Mouse (Mus musculus) lung, postnatal 0 days (tissue): Measurements from ENCODE around the gene Srsf4. TPM values are rescaled to one million over a fixed set of nuclear protein-coding genes. Genes with fewer than 3 reads are reported as not detected.

ENCODE experiments used
- ATAC-seq: fragments of 200-750 bp; cut with Nextera tagmentation; 2 replicates; pipeline ENCODE4 v1.8.0; 2017; ENCODE audit warnings: moderate library complexity
- DNase-seq: peaks from one replicate; pipeline ENCODE4 v3.0.0-alpha.2; 2016; ENCODE audit warnings: low spot score
- H3K27ac ChIP-seq: fragments of 300-500 bp; sonication (generic); 2 replicates; pipeline ENCODE4 v1.5.1; 2014; ENCODE audit warnings: antibody characterized with exemption, mild to moderate bottlenecking, low read length, mixed read lengths
- H3K27me3 ChIP-seq: fragments of 300-500 bp; sonication (generic); replicated peaks from 2 replicates; pipeline ENCODE4 v1.6.1; 2014; ENCODE audit warnings: low read length, mixed read lengths; ENCODE audit not compliant: insufficient read depth
- H3K36me3 ChIP-seq: fragments of 300-500 bp; sonication (generic); 2 replicates; pipeline ENCODE4 v1.6.1; 2014; ENCODE audit warnings: low read length, mixed read lengths; ENCODE audit not compliant: insufficient read depth
- H3K4me1 ChIP-seq: fragments of 300-500 bp; sonication (generic); 2 replicates; pipeline ENCODE4 v1.6.1; 2014; ENCODE audit warnings: antibody characterized with exemption, low read depth, low read length, mixed read lengths; ENCODE audit not compliant: insufficient read depth
- H3K4me2 ChIP-seq: fragments of 300-500 bp; sonication (generic); replicated peaks from 2 replicates; pipeline ENCODE4 v1.6.1; 2014; ENCODE audit warnings: low read depth, mild to moderate bottlenecking, low read length, moderate library complexity, mixed read lengths
- H3K4me3 ChIP-seq: fragments of 300-500 bp; sonication (generic); 2 replicates; pipeline ENCODE4 v1.5.1; 2014; ENCODE audit warnings: low read depth, low read length
- H3K9ac ChIP-seq: fragments of 300-500 bp; sonication (generic); replicated peaks from 2 replicates; pipeline ENCODE4 v1.6.1; 2014; ENCODE audit warnings: low read depth, mild to moderate bottlenecking
- H3K9me3 ChIP-seq: fragments of 300-500 bp; sonication (generic); 2 replicates; pipeline ENCODE4 v1.6.1; 2016; ENCODE audit warnings: low read length, mixed read lengths
- CTCF ChIP-seq: IDR thresholded peaks from 2 replicates; pipeline ENCODE4 v1.5.1; 2016; ENCODE audit warnings: antibody characterized with exemption, mild to moderate bottlenecking
- EP300 ChIP-seq: IDR thresholded peaks from 2 replicates; pipeline ENCODE4 v1.6.1; 2016; ENCODE audit warnings: antibody characterized with exemption, mild to moderate bottlenecking, control low read depth
- WGBS: fragments of 180-500 bp; shearing (Covaris S2); extraction: QIAGEN DNeasy Blood & Tissue Kit; methylation state at CpG from one replicate; pipeline ENCODE4 v1.1.7; 2014; 5-methylcytosine and 5-hydroxymethylcytosine counted together
- polyA plus RNA-seq: library from polyadenylated mRNA; unstranded; fragments of >200 nt; fragmentation: Nextera tagmentation; extraction: Ambion mirVana; gene quantifications from 2 replicates; pipeline ENCODE4 v1.2.1, GENCODE M21; 2015

Srsf4 gene
- polyA plus RNA-seq, 1 experiment from 2014 or later = 62.6 TPM

DNA sequence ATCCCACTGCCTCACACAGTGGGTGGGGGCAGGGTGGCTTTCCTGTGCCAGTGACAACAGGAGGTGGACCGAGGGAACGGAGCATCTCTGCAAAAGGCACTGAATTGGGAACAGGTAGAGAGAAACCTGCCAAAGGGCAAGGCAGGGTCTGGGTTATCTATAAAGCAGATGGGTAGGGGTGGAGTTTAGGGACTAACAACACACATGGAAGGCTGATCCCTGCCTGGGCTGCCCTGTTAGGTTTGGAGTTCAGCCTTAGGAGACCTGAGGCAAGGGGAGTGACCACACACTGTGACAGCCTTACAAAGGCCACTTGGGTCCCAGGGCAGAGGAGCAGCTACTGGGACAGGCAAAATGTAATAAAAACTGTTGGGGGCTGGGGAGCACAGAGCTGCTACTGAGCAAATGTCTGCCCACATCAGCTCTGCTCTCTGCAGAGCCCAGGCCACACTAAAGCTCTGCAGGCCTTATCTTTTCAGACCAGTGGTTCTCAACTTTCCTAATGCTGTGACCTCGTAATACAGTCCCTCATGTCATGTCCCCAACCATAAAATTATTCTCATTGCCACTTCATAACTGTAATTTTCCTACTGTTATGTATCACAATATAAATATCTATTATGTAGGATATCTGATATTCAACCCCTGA lies 40.5 kb upstream of the Srsf4 start:
- DNase-seq (no peak), ATAC-seq (no peak)
- Histone ChIP-seq H3K9ac (no peak overlapping the region), H3K27me3 (no peaks in the 10 kb centered on the region), H3K4me3 (no peak overlapping the region), H3K27ac (no peak overlapping the region), H3K9me3 (no peaks in the 10 kb centered on the region), H3K4me2 (no peak overlapping the region), H3K4me1 (no peaks in the 10 kb centered on the region), H3K36me3 (no peaks in the 10 kb centered on the region)
- 73% methylated on average over 3 of the region's 3 CpGs for WGBS
- TF ChIP-seq CTCF (no peak), EP300 (no peak)

DNA sequence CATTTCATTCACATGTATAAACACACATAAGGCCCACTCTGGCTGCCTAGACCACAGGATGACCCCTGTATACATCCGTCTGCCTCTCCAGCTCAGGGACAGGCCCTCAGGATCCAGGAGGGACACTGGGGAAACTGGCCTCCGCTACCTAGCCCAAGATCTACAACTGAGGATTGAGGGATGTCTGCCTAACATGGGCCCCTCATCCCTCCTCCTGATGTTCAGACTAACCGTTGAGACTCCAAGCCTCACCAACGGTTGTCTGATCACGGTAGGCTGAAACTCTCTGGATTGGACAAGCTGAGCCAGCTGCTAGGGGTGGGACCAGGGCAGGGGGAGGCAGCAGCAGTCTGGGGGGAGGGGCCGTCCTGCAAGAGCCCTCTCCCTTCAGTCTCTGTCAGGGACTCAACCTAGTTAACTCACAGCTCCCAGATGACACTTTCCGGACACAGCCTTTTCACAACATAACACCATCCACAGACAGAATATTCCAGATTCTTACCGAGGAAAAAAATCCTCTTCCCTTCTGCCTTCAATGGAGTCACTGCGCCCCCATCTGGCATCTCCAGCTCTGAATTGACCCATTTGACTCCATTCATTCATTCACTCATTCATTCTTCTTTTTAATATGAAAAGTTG lies 39.3 kb upstream of the Srsf4 start:
- Histone ChIP-seq H3K27me3 (no peaks in the 10 kb centered on the region), H3K9me3 (no peaks in the 10 kb centered on the region), H3K9ac (no peak overlapping the region), H3K4me1 (no peaks in the 10 kb centered on the region), H3K36me3 (no peaks in the 10 kb centered on the region), H3K4me2 (no peak overlapping the region), H3K4me3 (no peak overlapping the region), H3K27ac (no peak overlapping the region)
- TF ChIP-seq CTCF (peak; percentile 70), EP300 (no peak)
- 35% methylated on average over 9 of the region's 9 CpGs for WGBS
- peak; percentile 59 for DNase-seq
- ATAC-seq = peak; percentile 18

DNA sequence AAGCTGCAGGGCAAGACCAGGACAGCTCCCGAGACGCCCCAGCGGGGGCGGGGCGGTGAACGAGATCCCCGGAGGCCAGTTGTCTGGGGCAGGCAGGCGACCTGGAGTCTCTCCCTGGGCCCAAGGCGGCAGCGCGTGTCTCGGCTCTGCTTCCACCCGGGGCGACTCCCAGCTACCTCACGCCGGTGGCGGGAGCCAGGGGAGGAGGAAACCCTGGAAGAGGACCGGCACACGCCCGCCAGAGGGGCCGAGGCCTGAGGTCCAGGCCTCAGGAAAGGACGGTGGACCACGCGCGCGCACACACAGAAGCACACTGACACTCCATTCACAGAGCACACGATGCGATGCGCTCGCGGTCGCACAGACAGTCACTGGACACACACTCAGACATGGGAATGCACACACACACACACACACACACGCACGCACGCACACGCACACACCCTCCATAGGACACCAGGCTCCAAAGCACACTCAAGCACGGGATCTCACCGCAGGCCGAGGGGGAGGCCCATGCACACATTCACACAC lies 37.0 kb upstream of the Srsf4 start:
- no peaks in the 10 kb centered on the region for H3K36me3 ChIP-seq
- no peaks in the 10 kb centered on the region for H3K9me3 ChIP-seq
- peak overlapping the region; percentile 70 for H3K4me3 ChIP-seq
- ATAC-seq = peak; percentile 15
- peak; percentile 42 for DNase-seq
- H3K27me3 ChIP-seq = no peaks in the 10 kb centered on the region
- H3K4me2 ChIP-seq = peak overlapping the region; percentile 98
- H3K4me1 ChIP-seq = no peaks in the 10 kb centered on the region
- H3K27ac ChIP-seq = no peak overlapping the region
- no peak for TF ChIP-seq CTCF
- TF ChIP-seq EP300 = no peak
- WGBS = under 1% methylated on average over 35 of the region's 39 CpGs
- H3K9ac ChIP-seq = peak overlapping the region; percentile 63

DNA sequence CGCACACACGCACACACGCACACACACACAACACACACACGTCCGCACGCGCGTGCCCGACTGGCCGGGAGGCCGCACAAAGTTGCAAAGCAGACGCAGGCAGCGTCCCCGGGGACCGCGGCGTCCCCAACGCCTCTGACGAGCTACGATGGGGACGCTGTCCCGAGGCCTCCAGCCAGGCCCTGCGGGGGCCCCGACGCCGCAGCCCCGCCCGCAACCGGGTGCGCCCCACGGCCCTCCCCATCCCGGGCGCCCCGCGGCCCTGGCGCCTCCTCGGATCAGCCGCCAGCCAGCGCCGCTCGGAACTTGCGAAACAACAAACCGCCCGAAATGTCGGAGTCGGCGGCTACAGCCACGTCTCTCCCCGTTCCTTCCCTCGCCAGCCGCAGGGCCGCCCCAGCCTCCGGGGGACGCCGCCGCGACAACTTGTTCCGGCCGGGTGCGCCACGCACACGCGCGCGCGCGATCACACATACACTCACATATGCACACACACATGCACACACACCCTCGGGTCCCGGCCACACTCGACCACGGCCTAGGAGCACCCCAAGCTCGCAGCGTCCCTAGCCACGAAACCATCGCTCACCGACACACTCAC lies 36.4 kb upstream of the Srsf4 start:
- H3K4me1 ChIP-seq = no peaks in the 10 kb centered on the region
- peak; percentile 20 for ATAC-seq
- no peak overlapping the region for H3K27ac ChIP-seq

DNA sequence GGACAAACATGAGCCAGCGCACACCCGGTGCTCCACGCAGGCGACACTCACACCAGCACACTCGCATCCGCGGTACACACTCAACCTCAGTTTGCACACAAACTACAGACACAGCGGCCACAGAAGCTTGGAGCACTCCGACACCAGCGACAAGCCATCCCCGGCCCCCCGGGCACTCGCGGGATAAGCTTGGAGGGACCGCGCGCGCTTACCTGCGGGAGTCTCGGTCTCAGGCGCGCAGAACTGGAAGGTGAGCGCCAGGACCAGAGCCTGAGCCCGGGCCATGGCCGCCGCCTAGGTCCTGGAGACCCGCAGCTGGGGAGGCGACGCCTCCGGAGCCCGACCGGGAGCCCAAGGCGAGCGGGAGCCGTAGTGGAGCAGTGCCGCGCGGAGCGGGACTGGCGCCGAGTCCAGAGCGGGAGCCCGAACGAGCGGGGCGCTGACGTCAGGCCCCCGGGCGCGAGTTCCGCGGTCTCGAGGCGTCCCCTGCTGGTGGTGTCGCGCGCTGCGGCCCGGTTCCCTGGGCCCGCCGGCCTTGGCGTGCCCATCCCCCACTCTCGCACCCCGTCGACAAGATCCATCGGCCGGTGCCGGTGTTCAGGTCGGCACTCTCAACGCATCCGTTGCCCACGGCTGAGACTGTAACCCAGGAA lies 35.4 kb upstream of the Srsf4 start, which contains the start of gene Ptpru:
Ptpru (minus strand) TSS at position 417 of the 653 bp plus-strand sequence.
- H3K27ac ChIP-seq = 0 out of 2 replicates have a peak within 1 kb of the TSS, but pooled peaks have one; percentile 11
- DNase-seq = peak; percentile 85
- H3K4me3 ChIP-seq = peak within 1 kb of the TSS; percentile 70
- WGBS = under 1% methylated on average over 50 of the region's 72 CpGs
- no peaks in the 10 kb centered on the region for H3K27me3 ChIP-seq
- TF ChIP-seq EP300 (no peak), CTCF (peak; percentile 99)
- H3K4me2 ChIP-seq = peak within 1 kb of the TSS; percentile 98
- ATAC-seq = peak; percentile 89
- H3K36me3 ChIP-seq = no peaks in the 10 kb centered on the region
- H3K9me3 ChIP-seq = no peaks in the 10 kb centered on the region
- peak within 1 kb of the TSS; percentile 63 for H3K9ac ChIP-seq
- H3K4me1 ChIP-seq = no peaks in the 10 kb centered on the region

More for the DNA sequence above, 36.4 kb upstream of the Srsf4 start:
- Histone ChIP-seq H3K27me3 (no peaks in the 10 kb centered on the region), H3K36me3 (no peaks in the 10 kb centered on the region), H3K9ac (peak overlapping the region; percentile 63), H3K4me3 (peak overlapping the region; percentile 70), H3K4me2 (peak overlapping the region; percentile 98), H3K9me3 (no peaks in the 10 kb centered on the region)
- peak; percentile 54 for DNase-seq
- TF ChIP-seq CTCF = no peak
- no peak for TF ChIP-seq EP300
- 2% methylated on average over 42 of the region's 76 CpGs for WGBS

DNA sequence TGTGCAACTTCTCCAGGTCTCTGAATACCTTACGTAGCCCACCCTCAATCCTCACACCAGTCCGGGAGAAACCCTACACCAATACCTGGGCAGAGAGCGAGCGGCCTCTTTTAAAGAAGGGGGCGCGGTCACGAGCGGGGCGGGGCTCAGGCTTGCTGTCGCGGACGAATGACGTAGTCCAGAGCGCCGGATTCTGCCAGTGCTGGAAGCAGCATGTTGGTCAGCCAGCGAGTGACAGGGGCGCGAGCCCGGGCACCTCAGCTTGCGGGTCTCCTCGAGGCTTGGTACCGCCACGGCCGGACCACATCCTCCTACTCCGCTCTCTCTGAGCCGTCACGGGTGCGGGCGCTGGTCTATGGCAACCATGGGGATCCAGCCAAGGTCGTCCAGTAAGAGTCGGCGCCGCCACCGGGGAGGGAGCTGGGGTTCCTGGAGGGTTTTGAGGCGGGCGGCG lies 30.1 kb upstream of the Srsf4 start, which contains the start of gene Mecr:
Mecr (plus strand) TSS at position 181 of the 454 bp plus-strand sequence.
- ATAC-seq (peak; percentile 93), DNase-seq (peak; percentile 92)
- WGBS = under 1% methylated on average over 37 of the region's 37 CpGs
- Histone ChIP-seq H3K9ac (peak within 1 kb of the TSS; percentile 76), H3K27me3 (no peaks in the 10 kb centered on the region), H3K9me3 (no peaks in the 10 kb centered on the region), H3K4me3 (peak within 1 kb of the TSS; percentile 84), H3K4me1 (peaks cover 6% of the 10 kb centered on the region; the same call in 1 of the 2 replicates), H3K36me3 (no peaks in the 10 kb centered on the region), H3K27ac (no peak within 1 kb of the TSS), H3K4me2 (peak within 1 kb of the TSS; percentile 94)
- TF ChIP-seq EP300 (no peak), CTCF (no peak)
